ENCODE assay signal across 25 mouse cellular contexts in genomic region chr15:98768259-98768658, GRCm38 (mm10). TPM values are rescaled to one million over a fixed set of nuclear protein-coding genes. Genes with fewer than 3 reads are reported as not detected.
DNase-seq lines count a peak whose midpoint lies in the region; ATAC-seq lines count a peak whose summit lies in the region.
"Had no signal": no experiment of that assay in that cellular context is flagged by ENCODE, and none has a peak within 500 bp of the region (broad histone marks: within the 10 kb centered on the region; RNA-seq: fewer than 3 reads in every experiment).

No protein-coding gene starts in this region.

- peaks cover 26% of the 10 kb centered on the region for H3K27me3 ChIP-seq in embryonic facial prominence, embryonic 14.5 days (replicated peaks; ENCODE audit: control insufficient read depth, insufficient read depth, low read length)
- peaks cover 86% of the 10 kb centered on the region for H3K27me3 ChIP-seq in embryonic facial prominence, embryonic 10.5 days (replicated peaks; ENCODE audit: low read depth, poor library complexity, severe bottlenecking)
- peaks cover 31% of the 10 kb centered on the region for H3K27me3 ChIP-seq in embryonic facial prominence, embryonic 15.5 days
- H3K27me3 ChIP-seq: Patski had no signal

- H3K9me3 ChIP-seq in embryonic facial prominence, embryonic 14.5 days (ENCODE audit: control insufficient read depth, low read length), result no peaks in the 10 kb centered on the region
- H3K9me3 ChIP-seq in embryonic facial prominence, embryonic 10.5 days, result no peaks in the 10 kb centered on the region
- H3K9me3 ChIP-seq in embryonic facial prominence, embryonic 15.5 days (replicated peaks), result no peaks in the 10 kb centered on the region
- H3K9me3 ChIP-seq: forebrain, embryonic 12.5 days; G1E; heart, embryonic 15.5 days; hindbrain, embryonic 10.5 days had no signal

- DNase-seq in embryonic facial prominence, embryonic 14.5 days (ENCODE audit: low spot score), result peak; percentile 74
- DNase-seq in embryonic facial prominence, embryonic 10.5 days (ENCODE audit: low spot score), result no peak
- DNase-seq in ovary, adult 18-20 months (ENCODE audit: low spot score), result peak; percentile 34
- no peak for DNase-seq in ovary, postnatal 36 days (ENCODE audit: low spot score)
- DNase-seq in layer of hippocampus, postnatal 25 days (ENCODE audit: extremely low spot score in 1 of 2, low spot score in 1 of 2), result no peak
- no peak for DNase-seq in testis, postnatal 14 days (ENCODE audit: low spot score)
- DNase-seq: adrenal gland, adult 8-10 months; cerebellum, adult 2 months; cerebellum, postnatal 10 days; gastrocnemius, postnatal 10 days; heart, adult 2 months had no signal

- H3K9ac ChIP-seq in embryonic facial prominence, embryonic 14.5 days (ENCODE audit: low read depth, low read length), result no peak overlapping the region
- no peak overlapping the region for H3K9ac ChIP-seq in embryonic facial prominence, embryonic 15.5 days
- H3K9ac ChIP-seq: forebrain, embryonic 12.5 days; heart, embryonic 15.5 days; hindbrain, embryonic 14.5 days had no signal

- WGBS in embryonic facial prominence, embryonic 14.5 days, result 29% methylated on average over 5 of the region's 5 CpGs
- WGBS in embryonic facial prominence, embryonic 10.5 days, result 25% methylated on average over 5 of the region's 5 CpGs
- WGBS in embryonic facial prominence, embryonic 15.5 days, result 15% methylated on average over 5 of the region's 5 CpGs

- peaks cover 11% of the 10 kb centered on the region for H3K4me1 ChIP-seq in embryonic facial prominence, embryonic 14.5 days (ENCODE audit: control insufficient read depth, insufficient read depth, low read length)
- H3K4me1 ChIP-seq in embryonic facial prominence, embryonic 10.5 days, result peaks cover 21% of the 10 kb centered on the region
- H3K4me1 ChIP-seq in embryonic facial prominence, embryonic 15.5 days, result peaks cover 17% of the 10 kb centered on the region

- H3K4me2 ChIP-seq in embryonic facial prominence, embryonic 14.5 days (ENCODE audit: low read depth, low read length), result no peak overlapping the region
- H3K4me2 ChIP-seq in embryonic facial prominence, embryonic 15.5 days (replicated peaks), result no peak overlapping the region
- H3K4me2 ChIP-seq: forebrain, embryonic 12.5 days; heart, embryonic 11.5 days; heart, embryonic 15.5 days; hindbrain, embryonic 14.5 days had no signal

- no peak overlapping the region for H3K4me3 ChIP-seq in embryonic facial prominence, embryonic 14.5 days (ENCODE audit: low read depth, low read length)
- no peak overlapping the region for H3K4me3 ChIP-seq in embryonic facial prominence, embryonic 10.5 days
- no peak overlapping the region for H3K4me3 ChIP-seq in embryonic facial prominence, embryonic 15.5 days (replicated peaks)
- H3K4me3 ChIP-seq: forebrain, embryonic 12.5 days; heart, adult 2 months; heart, embryonic 15.5 days; hindbrain, embryonic 10.5 days had no signal

- peak; percentile 58; the same call in 1 of the 2 replicates for ATAC-seq in embryonic facial prominence, embryonic 14.5 days (ENCODE audit: low read depth)
- ATAC-seq in embryonic facial prominence, embryonic 15.5 days (ENCODE audit: insufficient number of reproducible peaks, low FRiP score, low TSS enrichment, low read depth), result peak; percentile 62
- ATAC-seq: activated CD4-positive, CD25-positive, alpha-beta regulatory T cell, adult 4 months; CD4-positive, CD25-positive, alpha-beta regulatory T cell, adult 4 months; forebrain, embryonic 16.5 days; Patski had no signal

- no peak overlapping the region for H3K27ac ChIP-seq in embryonic facial prominence, embryonic 14.5 days (replicated peaks; ENCODE audit: low read depth, low read length)
- H3K27ac ChIP-seq in embryonic facial prominence, embryonic 10.5 days (replicated peaks), result no peak overlapping the region
- H3K27ac ChIP-seq in embryonic facial prominence, embryonic 15.5 days (replicated peaks), result no peak overlapping the region
- H3K27ac ChIP-seq: forebrain, embryonic 12.5 days; heart, adult 2 months; heart, embryonic 15.5 days; hindbrain, embryonic 10.5 days; hindbrain, embryonic 14.5 days had no signal

- H3K36me3 ChIP-seq in embryonic facial prominence, embryonic 14.5 days (ENCODE audit: control insufficient read depth, insufficient read depth, low read length), result no peaks in the 10 kb centered on the region
- no peaks in the 10 kb centered on the region for H3K36me3 ChIP-seq in embryonic facial prominence, embryonic 10.5 days (replicated peaks)
- no peaks in the 10 kb centered on the region for H3K36me3 ChIP-seq in embryonic facial prominence, embryonic 15.5 days
- H3K36me3 ChIP-seq: forebrain, embryonic 12.5 days; G1E; heart, embryonic 15.5 days; hindbrain, embryonic 10.5 days had no signal

RNA-seq across cellular contexts. Expression of gene Arf3, which starts 5.2 kb away (rescaled TPM):
- 33.9 and 34.8 TPM in 2 replicates for polyA plus RNA-seq in embryonic facial prominence, embryonic 14.5 days (2014; fragmentation: Nextera tagmentation; extraction: Ambion mirVana)
- 41.6 and 43.1 TPM in 2 replicates for polyA plus RNA-seq in embryonic facial prominence, embryonic 10.5 days (2016; fragmentation: Nextera tagmentation; extraction: Ambion mirVana)
- polyA plus RNA-seq in embryonic facial prominence, embryonic 15.5 days (2015; fragmentation: Nextera tagmentation; extraction: Ambion mirVana), result 52.6 and 53.3 TPM in 2 replicates
- total RNA-seq in layer of hippocampus, postnatal 25 days (2021), result 100 to 1,000 TPM; 759 to 832 TPM

RNA-seq across cellular contexts. Expression of gene Wnt10b, which starts 9.7 kb away (rescaled TPM):
- polyA plus RNA-seq in embryonic facial prominence, embryonic 14.5 days (2014; fragmentation: Nextera tagmentation; extraction: Ambion mirVana), result 4.1 and 4.3 TPM in 2 replicates
- 0.34 and 0.40 TPM in 2 replicates for polyA plus RNA-seq in embryonic facial prominence, embryonic 10.5 days (2016; fragmentation: Nextera tagmentation; extraction: Ambion mirVana)
- polyA plus RNA-seq in embryonic facial prominence, embryonic 15.5 days (2015; fragmentation: Nextera tagmentation; extraction: Ambion mirVana), result 6.0 and 8.0 TPM in 2 replicates
- under 1 TPM; 0.31 to 0.37 TPM for total RNA-seq in layer of hippocampus, postnatal 25 days (2021)
- polyA plus RNA-seq: CD4-positive, CD25-positive, alpha-beta regulatory T cell, adult 4 months; forebrain, embryonic 16.5 days; heart, embryonic 11.5 days; heart, embryonic 15.5 days; hindbrain, embryonic 14.5 days; Patski had no signal

RNA-seq across cellular contexts. Expression of gene Wnt1, which starts 21.4 kb away (rescaled TPM):
- 0.10 TPM in 1 of 2 replicates, not detected in the other for polyA plus RNA-seq in embryonic facial prominence, embryonic 14.5 days (2014; fragmentation: Nextera tagmentation; extraction: Ambion mirVana)
- polyA plus RNA-seq in embryonic facial prominence, embryonic 10.5 days (2016; fragmentation: Nextera tagmentation; extraction: Ambion mirVana), result 1.0 and 1.5 TPM in 2 replicates
- polyA plus RNA-seq in embryonic facial prominence, embryonic 15.5 days (2015; fragmentation: Nextera tagmentation; extraction: Ambion mirVana), result 0.07 TPM in 1 of 2 replicates, not detected in the other
- not detected for total RNA-seq in layer of hippocampus, postnatal 25 days (2021)
- total RNA-seq: adrenal gland, adult 8-10 months; adrenal gland, postnatal 36 days; G1E; gastrocnemius, postnatal 10 days; heart, adult 2 months; heart, postnatal 25 days had no signal
- polyA plus RNA-seq: activated CD4-positive, CD25-positive, alpha-beta regulatory T cell, adult 4 months; CD4-positive, CD25-positive, alpha-beta regulatory T cell, adult 4 months; cerebellum, adult 2 months; G1E; gonadal fat pad, adult 2 months; heart, adult 2 months; heart, embryonic 11.5 days; heart, embryonic 15.5 days; Patski had no signal

RNA-seq across cellular contexts. Expression of gene Fkbp11, which starts 40.3 kb away (rescaled TPM):
- polyA plus RNA-seq in embryonic facial prominence, embryonic 14.5 days (2014; fragmentation: Nextera tagmentation; extraction: Ambion mirVana), result 88.8 and 108 TPM in 2 replicates
- polyA plus RNA-seq in embryonic facial prominence, embryonic 10.5 days (2016; fragmentation: Nextera tagmentation; extraction: Ambion mirVana), result 23.2 and 26.3 TPM in 2 replicates
- polyA plus RNA-seq in embryonic facial prominence, embryonic 15.5 days (2015; fragmentation: Nextera tagmentation; extraction: Ambion mirVana), result 82.8 and 87.4 TPM in 2 replicates
- 1 to 10 TPM; 1.0 to 1.5 TPM for total RNA-seq in layer of hippocampus, postnatal 25 days (2021)

RNA-seq across cellular contexts. Expression of gene Ddn, which starts 41.0 kb away (rescaled TPM):
- polyA plus RNA-seq in embryonic facial prominence, embryonic 14.5 days (2014; fragmentation: Nextera tagmentation; extraction: Ambion mirVana), result 0.07 TPM in 1 of 2 replicates, not detected in the other
- not detected in 2 replicates for polyA plus RNA-seq in embryonic facial prominence, embryonic 10.5 days (2016; fragmentation: Nextera tagmentation; extraction: Ambion mirVana)
- 0.04 and 0.05 TPM in 2 replicates for polyA plus RNA-seq in embryonic facial prominence, embryonic 15.5 days (2015; fragmentation: Nextera tagmentation; extraction: Ambion mirVana)
- total RNA-seq in layer of hippocampus, postnatal 25 days (2021), result 1,000 to 10,000 TPM; 1,586 to 1,599 TPM
- polyA plus RNA-seq: activated CD4-positive, CD25-positive, alpha-beta regulatory T cell, adult 4 months; CD4-positive, CD25-positive, alpha-beta regulatory T cell, adult 4 months; forebrain, embryonic 12.5 days; Patski had no signal

Comparison
In these comparisons a context has a peak if more than half of its experiments do, and no peak if none do; other contexts are left out.
1. DNase-seq: peak in embryonic facial prominence, embryonic 14.5 days (single experiment) and ovary, adult 18-20 months (single experiment); none in embryonic facial prominence, embryonic 10.5 days (single experiment), ovary, postnatal 36 days (single experiment), layer of hippocampus, postnatal 25 days (0 of 2) and testis, postnatal 14 days (single experiment).